Comparison of ENCODE assay signal across 17 mouse cellular contexts in the genomic region with DNA sequence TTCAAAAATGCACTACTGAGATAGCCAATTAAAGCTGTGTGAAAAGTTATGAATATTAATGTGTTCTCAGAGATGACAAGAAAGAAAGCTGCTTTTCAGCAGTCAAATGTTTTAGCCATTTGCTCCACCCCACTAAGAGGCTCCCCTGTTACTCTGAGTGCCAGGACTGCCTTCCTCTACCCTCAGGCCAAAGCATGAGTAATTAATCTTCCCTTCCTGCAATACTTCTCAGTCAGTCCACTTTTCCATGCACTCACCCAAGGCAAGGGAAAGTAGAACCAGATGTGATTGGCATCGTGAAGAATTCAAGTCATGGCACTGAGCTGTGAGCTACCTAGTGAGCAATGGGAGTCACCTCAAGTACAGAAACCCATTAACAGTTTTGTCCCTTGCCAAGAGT.
DNase-seq lines count a peak whose midpoint lies in the region; ATAC-seq and TF ChIP-seq lines count a peak whose summit lies in the region.
"Had no signal": no experiment of that assay in that cellular context is flagged by ENCODE, and none has a peak within 500 bp of the region (broad histone marks: within the 10 kb centered on the region; RNA-seq: fewer than 3 reads in every experiment).

No protein-coding gene starts in this region.

- peak; percentile 88 for DNase-seq in 3T3-L1 (ENCODE audit: low read depth, low spot score)
- DNase-seq in brain, adult 2 months (ENCODE audit: low read depth, low spot score): peak; percentile 19
- DNase-seq in limb, embryonic 11.5 days (ENCODE audit: low spot score): peak; percentile 23
- DNase-seq in gastrocnemius, adult 2 months: no peak
- DNase-seq in right cerebral cortex, postnatal 10 days (ENCODE audit: low spot score in 2 of 2): no peak
- DNase-seq: adrenal gland, adult 8-10 months; cerebellum, adult 8-10 months; gastrocnemius, postnatal 10 days; thymus, postnatal 4 days had no signal

- intact Hi-C loops in gastrocnemius, adult 2 months (cut with DNase I): no loop called here

- no peaks in the 10 kb centered on the region for H3K27me3 ChIP-seq in forebrain, embryonic 15.5 days
- no peaks in the 10 kb centered on the region for H3K27me3 ChIP-seq in forebrain, embryonic 12.5 days
- no peaks in the 10 kb centered on the region for H3K27me3 ChIP-seq in limb, embryonic 11.5 days (ENCODE audit: control insufficient read depth, insufficient read depth, low read length)
- H3K27me3 ChIP-seq: intestine, embryonic 15.5 days; liver, embryonic 12.5 days; lung, embryonic 15.5 days had no signal

- WGBS in forebrain, embryonic 15.5 days: 56% methylated on average over 1 of the region's 1 CpGs
- 70% methylated on average over 1 of the region's 1 CpGs for WGBS in forebrain, embryonic 12.5 days
- WGBS in limb, embryonic 11.5 days: 9% methylated on average over 1 of the region's 1 CpGs

- no peaks in the 10 kb centered on the region for H3K9me3 ChIP-seq in forebrain, embryonic 15.5 days
- no peaks in the 10 kb centered on the region for H3K9me3 ChIP-seq in forebrain, embryonic 12.5 days
- no peaks in the 10 kb centered on the region for H3K9me3 ChIP-seq in limb, embryonic 11.5 days (ENCODE audit: control insufficient read depth, low read length)
- H3K9me3 ChIP-seq: intestine, embryonic 15.5 days; liver, embryonic 12.5 days; lung, embryonic 15.5 days had no signal

- TF ChIP-seq CTCF in gastrocnemius, adult 2 months (IDR thresholded peaks at IDR 0.05): no peak

- H3K27ac ChIP-seq in forebrain, embryonic 15.5 days (replicated peaks): no peak overlapping the region
- no peak overlapping the region for H3K27ac ChIP-seq in forebrain, embryonic 12.5 days
- H3K27ac ChIP-seq in limb, embryonic 11.5 days (replicated peaks; ENCODE audit: low read depth, low read length): no peak overlapping the region
- H3K27ac ChIP-seq in gastrocnemius, adult 2 months: no peak overlapping the region
- H3K27ac ChIP-seq: intestine, embryonic 15.5 days; kidney, postnatal 0 days; left cerebral cortex, adult 2 months; liver, embryonic 12.5 days; lung, embryonic 15.5 days had no signal

- H3K4me3 ChIP-seq in forebrain, embryonic 15.5 days: no peak overlapping the region
- H3K4me3 ChIP-seq in forebrain, embryonic 12.5 days (replicated peaks): no peak overlapping the region
- no peak overlapping the region for H3K4me3 ChIP-seq in limb, embryonic 11.5 days (ENCODE audit: low read depth, low read length)
- no peak overlapping the region for H3K4me3 ChIP-seq in gastrocnemius, adult 2 months
- H3K4me3 ChIP-seq: intestine, embryonic 15.5 days; left cerebral cortex, adult 2 months; liver, embryonic 12.5 days; lung, embryonic 15.5 days; myocyte had no signal

- H3K4me1 ChIP-seq in forebrain, embryonic 15.5 days: peaks cover 9% of the 10 kb centered on the region; the same call in 1 of the 2 replicates
- H3K4me1 ChIP-seq in forebrain, embryonic 12.5 days: no peaks in the 10 kb centered on the region
- H3K4me1 ChIP-seq in limb, embryonic 11.5 days (ENCODE audit: control insufficient read depth, insufficient read depth, low read length): peaks cover 4% of the 10 kb centered on the region; the same call in 1 of the 2 replicates
- H3K4me1 ChIP-seq: intestine, embryonic 15.5 days; liver, embryonic 12.5 days; lung, embryonic 15.5 days had no signal

- H3K9ac ChIP-seq in forebrain, embryonic 15.5 days (replicated peaks): no peak overlapping the region
- H3K9ac ChIP-seq in forebrain, embryonic 12.5 days: no peak overlapping the region
- no peak overlapping the region for H3K9ac ChIP-seq in limb, embryonic 11.5 days (ENCODE audit: low read length)
- H3K9ac ChIP-seq: intestine, embryonic 15.5 days; liver, embryonic 12.5 days; lung, embryonic 15.5 days had no signal

- H3K36me3 ChIP-seq in forebrain, embryonic 15.5 days: no peaks in the 10 kb centered on the region
- H3K36me3 ChIP-seq in forebrain, embryonic 12.5 days (replicated peaks): no peaks in the 10 kb centered on the region
- no peaks in the 10 kb centered on the region for H3K36me3 ChIP-seq in limb, embryonic 11.5 days (ENCODE audit: control insufficient read depth, insufficient read depth, low read length)
- H3K36me3 ChIP-seq: intestine, embryonic 15.5 days; liver, embryonic 12.5 days; lung, embryonic 15.5 days had no signal

- peak; percentile 57 for ATAC-seq in forebrain, embryonic 15.5 days (replicated peaks)
- ATAC-seq in forebrain, embryonic 12.5 days (ENCODE audit: low FRiP score): no peak
- no peak for ATAC-seq in limb, embryonic 11.5 days (ENCODE audit: insufficient number of reproducible peaks, low FRiP score, low TSS enrichment, low read depth)
- ATAC-seq: intestine, embryonic 15.5 days; liver, embryonic 12.5 days had no signal

- no peak overlapping the region for H3K4me2 ChIP-seq in forebrain, embryonic 15.5 days (replicated peaks)
- H3K4me2 ChIP-seq in forebrain, embryonic 12.5 days: no peak overlapping the region
- no peak overlapping the region for H3K4me2 ChIP-seq in limb, embryonic 11.5 days (ENCODE audit: low read depth, severe bottlenecking)
- H3K4me2 ChIP-seq: intestine, embryonic 15.5 days; liver, embryonic 12.5 days; lung, embryonic 15.5 days had no signal

Comparison
In these comparisons a context has a peak if more than half of its experiments do, and no peak if none do; other contexts are left out.
1. DNase-seq: peak in 3T3-L1 (single experiment), brain, adult 2 months (single experiment) and limb, embryonic 11.5 days (single experiment); none in gastrocnemius, adult 2 months (single experiment) and right cerebral cortex, postnatal 10 days (0 of 2).